10 mouse cellular contexts compared by ENCODE assay signal in the genomic region with DNA sequence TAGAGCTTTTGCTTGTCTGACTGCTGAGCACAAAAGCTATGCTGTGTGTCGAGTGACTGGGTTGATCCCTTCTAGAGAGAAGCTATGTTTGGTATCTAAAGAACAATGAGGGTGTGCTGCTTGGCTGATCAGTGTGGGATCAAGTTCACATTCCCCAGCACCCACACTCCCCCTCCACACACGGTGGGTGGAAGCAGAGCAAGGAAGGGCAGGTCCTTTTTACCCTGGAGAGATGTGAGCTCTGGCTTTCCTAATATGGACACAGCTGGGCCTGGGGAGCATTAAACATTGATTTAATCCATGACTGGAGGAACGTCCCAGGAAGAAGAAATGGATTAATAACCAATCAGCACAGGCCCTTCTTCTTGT.
DNase-seq lines count a peak whose midpoint lies in the region; ATAC-seq and TF ChIP-seq lines count a peak whose summit lies in the region.
"Had no signal": no experiment of that assay in that cellular context is flagged by ENCODE, and none has a peak within 500 bp of the region (broad histone marks: within the 10 kb centered on the region; RNA-seq: fewer than 3 reads in every experiment).

No protein-coding gene starts in this region.

- H3K36me3 ChIP-seq in heart, embryonic 12.5 days = no peaks in the 10 kb centered on the region
- peaks cover 3% of the 10 kb centered on the region; the same call in 1 of the 2 replicates for H3K36me3 ChIP-seq in hindbrain, embryonic 13.5 days
- H3K36me3 ChIP-seq in limb, embryonic 15.5 days = 0 out of 2 replicates have a peak, but pooled peaks cover 3% of the 10 kb centered on the region

- no peak for DNase-seq in heart, postnatal 25 days (ENCODE audit: low spot score)
- DNase-seq in R1 (ENCODE audit: low read depth, low spot score) = peak; percentile 38
- DNase-seq in thymus, adult 18-20 months = no peak
- DNase-seq in urinary bladder, postnatal 10 days (ENCODE audit: low spot score) = no peak
- DNase-seq in left cerebral cortex, adult 2 months (ENCODE audit: extremely low spot score in 1 of 2, low spot score in 2 of 2) = no peak
- DNase-seq: adrenal gland, postnatal 25 days; right cerebral cortex, adult 18-20 months had no signal

- H3K4me1 ChIP-seq in heart, embryonic 12.5 days (replicated peaks) = peaks cover 32% of the 10 kb centered on the region
- H3K4me1 ChIP-seq in hindbrain, embryonic 13.5 days (replicated peaks) = peaks cover 4% of the 10 kb centered on the region
- H3K4me1 ChIP-seq in limb, embryonic 15.5 days = no peaks in the 10 kb centered on the region; the same call in 1 of the 2 replicates

- WGBS in heart, embryonic 12.5 days = 16% methylated on average over 3 of the region's 3 CpGs
- WGBS in hindbrain, embryonic 13.5 days = 20% methylated on average over 3 of the region's 3 CpGs
- WGBS in limb, embryonic 15.5 days = 17% methylated on average over 3 of the region's 3 CpGs

- H3K4me3 ChIP-seq in heart, embryonic 12.5 days = no peak overlapping the region
- no peak overlapping the region for H3K4me3 ChIP-seq in hindbrain, embryonic 13.5 days
- no peak overlapping the region for H3K4me3 ChIP-seq in limb, embryonic 15.5 days
- H3K4me3 ChIP-seq in left cerebral cortex, adult 2 months = no peak overlapping the region

- H3K9ac ChIP-seq in heart, embryonic 12.5 days = no peak overlapping the region
- no peak overlapping the region for H3K9ac ChIP-seq in hindbrain, embryonic 13.5 days
- H3K9ac ChIP-seq in limb, embryonic 15.5 days = no peak overlapping the region

- H3K27ac ChIP-seq in heart, embryonic 12.5 days (ENCODE audit: poor library complexity, severe bottlenecking) = peak overlapping the region; percentile 80
- 0 out of 2 replicates have a peak overlapping the region, but pooled peaks have one; percentile 5 for H3K27ac ChIP-seq in hindbrain, embryonic 13.5 days
- H3K27ac ChIP-seq in limb, embryonic 15.5 days = peak overlapping the region; percentile 54; the same call in 1 of the 2 replicates
- H3K27ac ChIP-seq in left cerebral cortex, adult 2 months = no peak overlapping the region

- TF ChIP-seq CTCF in left cerebral cortex, adult 2 months (IDR thresholded peaks at IDR 0.05) = no peak

- peak; percentile 31; the same call in 1 of the 2 replicates for ATAC-seq in heart, embryonic 12.5 days (ENCODE audit: insufficient number of reproducible peaks, low FRiP score)
- ATAC-seq in hindbrain, embryonic 13.5 days (ENCODE audit: low FRiP score) = peak; percentile 52; the same call in 1 of the 2 replicates
- 0 out of 2 replicates have a peak, but pooled peaks have one; percentile 56 for ATAC-seq in limb, embryonic 15.5 days (ENCODE audit: insufficient number of reproducible peaks, low FRiP score, low TSS enrichment, low read depth)

- no peaks in the 10 kb centered on the region for H3K9me3 ChIP-seq in heart, embryonic 12.5 days (replicated peaks)
- no peaks in the 10 kb centered on the region for H3K9me3 ChIP-seq in hindbrain, embryonic 13.5 days
- no peaks in the 10 kb centered on the region for H3K9me3 ChIP-seq in limb, embryonic 15.5 days

- no peak overlapping the region for H3K4me2 ChIP-seq in heart, embryonic 12.5 days
- H3K4me2 ChIP-seq in hindbrain, embryonic 13.5 days = no peak overlapping the region
- no peak overlapping the region for H3K4me2 ChIP-seq in limb, embryonic 15.5 days

- H3K27me3 ChIP-seq in heart, embryonic 12.5 days (replicated peaks) = no peaks in the 10 kb centered on the region
- H3K27me3 ChIP-seq in hindbrain, embryonic 13.5 days = no peaks in the 10 kb centered on the region
- no peaks in the 10 kb centered on the region for H3K27me3 ChIP-seq in limb, embryonic 15.5 days

- intact Hi-C loops in heart, postnatal 25 days (cut with DNase I) = no loop called here
- intact Hi-C loops in left cerebral cortex, adult 2 months (cut with DNase I) = no loop called here
